Mouse (Mus musculus): ENCODE results near the gene Cnot4.

Cnot4 gene

DNA sequence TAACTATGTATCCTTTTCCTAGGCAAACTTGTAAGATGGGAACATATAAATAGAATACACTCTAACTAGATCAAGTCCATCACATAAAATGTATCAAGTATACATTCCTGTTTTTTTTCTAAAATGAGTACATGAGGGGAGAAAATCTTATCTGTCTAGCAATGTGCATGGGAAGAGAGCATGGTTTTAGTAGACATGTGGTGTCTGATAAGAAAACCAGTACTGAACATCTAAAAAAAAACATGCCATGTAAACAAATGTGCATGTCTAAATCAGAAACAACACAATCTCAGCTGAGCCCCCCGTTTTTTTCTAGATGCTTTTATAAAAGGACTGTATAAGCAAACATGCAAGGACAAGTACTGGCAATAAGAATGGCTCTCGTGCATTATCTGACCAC, 100.8 kb downstream of the Cnot4 start:
- DNase-seq = no peak

DNA sequence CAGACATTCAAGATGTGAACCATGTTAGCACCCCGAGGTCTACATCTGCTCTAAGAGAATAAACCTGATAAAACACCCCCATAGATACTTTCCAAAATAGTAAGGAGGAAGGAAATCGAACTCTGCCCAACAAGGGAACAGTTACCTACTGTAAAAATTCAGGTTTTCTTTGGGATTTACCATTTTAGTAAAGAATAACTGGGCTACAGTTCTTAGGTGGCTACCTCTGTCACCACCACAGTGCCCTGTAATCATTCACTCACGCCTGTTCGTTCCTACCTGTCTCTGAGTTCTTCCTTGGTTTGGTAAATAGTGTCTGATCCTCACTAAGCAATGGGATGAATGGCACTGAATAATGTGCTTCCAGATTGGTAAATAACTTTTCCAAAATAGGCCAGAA, 102.7 kb downstream of the Cnot4 start:
- DNase-seq = no peak

DNA sequence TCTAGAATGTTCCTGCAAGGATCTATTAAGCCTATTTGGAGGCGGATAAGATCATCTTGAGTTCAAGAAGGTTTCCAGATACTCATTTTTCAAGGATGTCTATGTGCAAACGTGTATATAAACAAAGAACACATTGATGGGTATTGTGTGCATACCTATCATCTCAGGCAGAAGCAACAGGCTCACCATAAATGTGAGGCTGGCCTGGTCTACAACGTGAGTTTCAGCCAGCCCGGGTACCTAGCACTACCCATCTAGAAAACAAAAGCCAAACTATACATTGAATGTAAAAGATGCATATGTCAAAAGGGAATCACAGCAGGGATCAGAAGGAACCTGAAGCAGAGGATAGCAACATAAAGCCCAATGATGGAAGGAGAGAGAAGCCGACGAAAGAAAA, 103.3 kb downstream of the Cnot4 start:
- DNase-seq = no peak

DNA sequence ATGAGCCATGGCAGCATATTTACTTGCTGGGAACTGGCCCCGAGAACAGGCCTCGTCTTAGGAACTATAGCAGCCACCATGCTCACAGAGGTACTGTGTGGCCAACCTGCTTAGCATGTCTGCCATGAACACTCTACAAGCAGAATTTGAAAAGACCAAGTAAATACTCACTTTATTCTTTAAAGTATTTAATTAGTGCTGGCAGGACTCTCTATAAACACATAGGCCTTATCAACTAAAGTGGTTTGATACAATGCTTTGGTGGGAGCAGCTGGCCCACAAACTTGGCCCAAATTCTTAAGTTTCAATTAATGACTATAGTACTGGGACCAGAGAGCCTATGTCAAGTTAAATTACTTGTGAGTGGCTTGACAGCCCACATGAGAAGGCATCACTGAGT, 105.5 kb downstream of the Cnot4 start:
- DNase-seq = no peak

DNA sequence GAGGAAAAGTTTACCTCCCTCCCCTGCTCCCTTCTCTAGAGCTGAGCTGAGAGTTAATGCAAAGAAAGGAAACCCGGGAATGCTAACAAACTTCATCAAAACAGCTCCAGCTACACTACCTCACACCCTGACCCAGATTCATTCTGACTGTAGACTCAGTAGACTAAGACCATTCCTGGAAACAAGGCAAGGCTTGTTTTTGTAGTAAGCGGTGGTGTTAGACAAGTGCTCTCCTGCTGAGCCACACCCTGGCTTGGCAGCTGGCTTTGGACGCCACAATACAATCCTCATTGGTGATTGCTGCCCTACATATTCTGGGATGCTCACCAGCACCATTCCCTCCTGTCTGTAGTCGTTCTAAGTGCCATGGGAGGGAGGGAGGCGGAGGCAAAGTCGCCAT, 106.3 kb downstream of the Cnot4 start:
- DNase-seq = no peak

DNA sequence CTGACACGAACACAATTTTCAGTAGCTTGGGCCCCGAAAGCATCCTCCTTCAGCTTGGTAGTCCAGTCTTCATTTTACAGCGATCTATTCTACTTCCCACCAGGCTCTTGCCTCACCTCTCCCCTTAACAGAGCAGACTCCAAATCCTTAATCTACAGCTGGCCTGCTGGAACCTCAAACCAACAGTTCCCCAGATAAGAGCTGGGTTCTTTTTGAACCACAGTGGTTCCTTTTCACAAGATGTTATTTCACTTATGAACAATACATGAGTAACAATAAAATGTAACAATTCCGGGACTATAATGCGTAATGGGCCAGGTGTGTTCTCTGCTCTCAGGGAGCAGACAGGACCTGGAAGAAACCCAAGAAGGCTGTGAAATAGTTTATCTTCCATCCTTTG, 116.9 kb downstream of the Cnot4 start:
- no peak for DNase-seq

DNA sequence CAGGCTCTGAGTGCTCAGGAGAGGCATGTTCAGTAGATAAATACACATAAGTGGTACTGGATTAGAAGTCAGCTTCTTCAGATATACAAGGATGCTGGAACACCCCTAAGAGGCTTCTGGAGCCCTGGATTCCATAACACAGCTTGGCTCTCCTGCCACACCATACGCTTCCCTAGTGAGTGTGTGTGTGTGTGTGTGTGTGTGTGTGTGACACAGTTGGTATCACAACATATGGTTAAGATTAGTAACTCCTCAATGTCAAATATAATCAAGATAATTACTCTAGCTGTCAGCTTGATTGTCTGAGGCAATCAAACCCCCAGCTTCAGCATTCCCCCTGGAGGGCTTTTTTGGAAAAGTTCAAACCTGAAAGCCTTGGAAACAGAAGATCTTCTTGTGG, 121.6 kb downstream of the Cnot4 start:
- DNase-seq = no peak

DNA sequence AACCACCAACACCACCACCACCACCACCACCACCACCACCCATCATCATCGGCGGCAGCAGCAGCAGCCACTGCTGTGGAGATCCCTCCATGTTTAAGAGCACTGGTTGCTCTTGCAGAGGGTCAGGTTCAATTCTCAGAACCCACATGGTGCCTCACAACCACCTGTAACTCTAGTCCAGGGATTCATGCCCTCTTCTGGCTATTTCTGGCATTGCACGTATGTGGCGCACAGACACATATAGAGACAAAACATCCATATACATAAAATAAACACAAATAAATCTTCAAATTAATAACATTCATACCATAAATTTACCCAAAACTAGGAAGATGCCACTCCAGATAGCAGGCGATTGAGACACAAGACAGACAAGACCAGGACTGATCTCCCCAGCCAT, 122.8 kb downstream of the Cnot4 start:
- no peak for DNase-seq

DNA sequence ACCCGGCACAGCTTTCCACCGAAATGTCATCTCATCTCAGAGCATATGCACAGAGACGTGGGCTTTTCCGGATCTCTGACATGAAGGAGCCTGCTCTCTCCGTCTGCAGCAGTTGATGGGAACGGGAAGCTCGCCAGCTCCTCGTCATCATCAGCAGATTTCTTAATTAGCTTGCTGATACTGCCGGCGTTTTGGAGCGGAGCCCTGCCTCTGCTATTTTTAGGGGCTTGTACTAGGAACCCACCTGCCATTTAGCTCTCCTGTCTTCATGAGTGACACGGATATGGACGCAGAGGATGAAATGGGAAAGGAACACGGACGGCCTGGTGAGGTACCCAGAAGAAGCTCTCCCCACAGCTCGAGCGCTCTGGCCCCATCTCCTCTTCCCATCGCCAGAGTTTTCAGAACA, 131.3 kb downstream of the Cnot4 start:
- no peak for DNase-seq

DNA sequence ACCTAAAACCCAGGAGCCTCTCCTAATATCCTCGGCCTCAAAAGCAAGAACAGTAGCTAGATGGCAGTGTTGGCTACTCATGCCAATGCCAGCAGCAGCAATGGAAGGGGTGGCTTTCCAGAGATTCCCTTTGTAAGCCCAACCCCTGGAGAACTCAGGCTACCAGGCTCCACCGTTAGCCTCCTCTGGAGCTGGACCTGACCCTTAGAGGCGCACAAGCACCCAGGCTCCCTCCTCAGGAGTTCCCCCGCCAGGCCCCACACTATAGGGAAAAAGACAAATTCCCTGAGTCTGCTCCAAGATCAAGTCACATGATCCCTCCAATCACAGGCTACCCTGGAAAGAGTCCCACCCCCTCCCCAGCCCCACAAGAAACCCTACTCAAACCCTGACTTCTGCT, 134.4 kb downstream of the Cnot4 start:
- DNase-seq = no peak

DNA sequence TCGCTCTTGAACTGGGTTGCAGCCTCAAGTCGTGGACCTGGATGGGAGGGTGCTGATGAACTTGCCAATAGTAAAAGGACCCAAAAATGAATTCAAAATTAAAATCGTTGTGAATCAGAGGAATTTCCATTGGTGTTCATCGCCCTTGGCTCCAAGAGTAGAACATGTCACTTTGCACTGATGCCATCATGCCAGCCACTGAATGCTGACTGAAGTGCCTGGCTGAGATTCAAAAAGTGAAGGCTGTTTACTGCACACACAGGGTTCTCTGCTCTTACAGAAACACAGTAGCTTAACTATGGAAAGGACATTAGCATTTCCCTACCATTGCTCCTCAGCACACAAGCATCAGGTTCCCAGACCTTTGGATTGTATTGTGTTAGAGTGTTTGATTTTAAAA, 137.0 kb downstream of the Cnot4 start:
- DNase-seq = no peak

DNA sequence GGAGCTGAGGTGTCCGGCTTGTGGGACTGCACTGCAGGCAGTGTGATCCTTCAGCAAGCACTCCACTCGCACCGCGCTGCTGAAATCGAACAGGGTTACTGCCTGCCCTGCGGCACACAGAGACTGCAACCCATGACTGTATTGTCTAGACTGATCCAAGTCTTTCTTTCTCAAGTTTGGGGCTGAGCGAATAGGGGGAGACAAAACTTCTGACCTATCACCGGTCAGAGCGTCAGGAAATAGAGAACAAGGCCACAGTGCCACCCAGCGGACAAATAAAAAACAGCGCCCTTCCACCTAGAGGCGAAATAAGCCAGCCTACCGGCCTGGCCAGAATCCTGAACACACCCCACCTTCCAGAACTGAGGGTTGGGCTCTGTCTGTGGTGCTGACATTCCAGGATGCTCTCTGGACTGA, 138.3 kb downstream of the Cnot4 start:
- peak; percentile 63 to 78 for DNase-seq

DNA sequence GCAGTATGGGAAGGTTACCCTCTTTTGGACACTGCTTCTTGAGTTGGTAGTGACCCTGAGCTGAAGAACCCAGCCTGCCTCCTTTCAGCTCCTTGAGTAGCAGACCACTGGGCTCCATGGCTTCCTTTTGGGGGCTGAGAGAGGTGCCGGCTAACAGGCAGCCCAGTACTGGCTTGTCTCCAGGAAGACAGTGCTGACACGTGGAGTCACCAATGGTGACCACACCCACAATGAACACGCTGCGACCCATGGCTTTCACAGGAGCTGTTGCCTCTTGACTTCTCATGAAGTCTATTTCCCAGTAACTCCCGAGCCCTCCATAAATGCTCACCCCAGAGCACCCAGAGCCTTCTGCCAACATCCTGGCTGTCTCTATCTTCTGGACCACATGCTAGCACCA, 138.8 kb downstream of the Cnot4 start:
- peak in 1 of 2 experiments; percentile 34 for DNase-seq

DNA sequence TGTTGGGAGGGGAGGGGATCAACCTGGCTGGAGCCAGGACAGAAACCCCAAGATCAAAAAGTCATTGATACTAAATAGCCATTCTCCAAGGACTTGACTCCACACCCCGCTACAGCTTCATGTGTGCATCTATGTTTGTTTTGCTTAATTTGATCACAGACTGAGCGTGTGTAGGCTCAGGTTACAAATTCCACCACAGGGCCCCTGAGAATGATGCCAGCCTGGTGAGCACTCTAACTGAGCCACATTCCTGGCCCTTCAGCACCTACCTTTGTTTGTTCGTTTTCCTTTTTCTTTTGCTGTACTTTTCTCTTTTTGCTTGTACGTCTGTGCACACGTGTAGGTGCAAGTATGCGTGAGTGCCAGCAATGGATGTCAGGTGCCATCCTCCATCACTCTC, 144.3 kb downstream of the Cnot4 start:
- no peak for DNase-seq

DNA sequence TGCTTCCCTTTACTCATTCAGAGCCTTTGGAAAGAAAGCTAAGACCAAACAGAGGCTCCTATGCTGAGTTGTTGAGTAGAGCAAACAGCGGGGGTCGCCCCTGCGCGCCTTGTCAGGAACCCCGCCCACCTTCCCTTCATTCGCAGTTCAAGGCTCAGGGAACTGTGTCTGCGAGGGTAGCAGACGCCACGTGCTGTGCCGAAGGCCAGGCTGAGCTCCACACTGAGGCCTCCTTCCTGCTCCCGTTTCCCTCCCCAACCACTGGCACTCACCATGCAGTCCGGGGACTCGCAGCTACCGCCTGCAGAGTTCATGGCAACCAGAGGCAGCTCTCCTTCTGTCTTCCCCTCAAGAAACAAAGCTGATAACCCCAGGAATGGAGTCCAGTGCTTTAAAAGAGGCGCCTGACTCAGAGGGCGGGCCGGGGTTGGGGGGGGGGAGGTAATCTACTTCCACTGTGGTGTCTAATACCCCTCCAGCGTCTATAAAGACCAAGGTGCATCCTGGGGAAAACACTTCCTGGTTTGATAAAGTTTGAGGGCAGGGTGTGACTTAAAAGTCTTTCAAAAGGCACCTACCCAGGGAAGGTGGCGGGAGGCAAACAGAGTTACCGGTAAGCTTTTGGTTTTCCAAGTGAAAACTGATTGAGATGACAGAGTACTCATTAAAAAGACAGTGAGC, 145.3 kb downstream of the Cnot4 start, which contains the start of gene Slc23a4:
Gene Slc23a4 (minus strand): TSS at position 324 of the 681 bp plus-strand sequence.
- DNase-seq = peak; percentile 43 to 51

DNA sequence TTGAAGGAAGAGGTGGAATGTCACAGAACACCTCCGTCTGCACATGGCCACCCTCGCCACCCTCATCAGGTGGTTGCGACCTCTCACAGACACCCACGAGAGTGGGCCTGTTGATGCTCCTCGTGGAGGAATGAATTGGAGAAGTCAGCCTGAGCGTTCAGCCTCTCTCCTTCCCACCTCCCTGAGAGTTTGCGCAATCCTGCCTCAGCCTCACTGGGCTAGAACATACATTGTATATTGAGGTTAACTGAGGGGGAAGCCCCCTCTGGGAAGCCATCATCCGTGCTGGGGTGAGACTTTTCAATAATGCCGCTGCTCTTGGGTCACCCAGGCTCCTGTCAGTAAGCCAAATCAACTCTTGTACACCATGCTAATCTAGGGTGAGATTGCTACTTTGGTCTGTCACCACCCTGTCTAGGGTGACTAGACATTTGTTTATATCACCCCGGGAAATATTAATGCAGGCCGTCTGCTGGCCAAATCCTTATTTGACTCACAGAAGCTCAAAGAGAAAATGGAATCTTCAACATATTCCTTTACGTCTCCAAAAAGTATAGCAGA, 146.4 kb downstream of the Cnot4 start:
- no peak for DNase-seq

DNA sequence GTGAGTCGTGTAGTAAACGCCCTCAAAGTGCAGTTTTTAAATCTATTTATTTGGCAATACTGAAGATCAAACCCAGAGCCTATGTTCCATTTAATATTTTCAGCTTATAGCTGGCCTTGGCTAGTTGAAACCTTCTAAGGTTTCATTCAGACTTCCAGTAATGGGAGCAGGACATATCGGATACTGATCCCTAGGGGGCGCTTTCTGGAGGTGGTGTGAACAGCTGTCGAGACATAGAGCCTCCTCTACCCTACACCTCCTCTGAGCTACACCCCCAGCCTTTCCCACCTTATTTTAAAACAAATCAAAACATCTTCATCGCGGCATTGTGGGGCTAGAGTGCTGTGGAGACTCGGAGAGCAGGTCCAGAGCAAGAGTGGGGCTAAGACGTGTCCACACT, 152.9 kb downstream of the Cnot4 start:
- DNase-seq = no peak

DNA sequence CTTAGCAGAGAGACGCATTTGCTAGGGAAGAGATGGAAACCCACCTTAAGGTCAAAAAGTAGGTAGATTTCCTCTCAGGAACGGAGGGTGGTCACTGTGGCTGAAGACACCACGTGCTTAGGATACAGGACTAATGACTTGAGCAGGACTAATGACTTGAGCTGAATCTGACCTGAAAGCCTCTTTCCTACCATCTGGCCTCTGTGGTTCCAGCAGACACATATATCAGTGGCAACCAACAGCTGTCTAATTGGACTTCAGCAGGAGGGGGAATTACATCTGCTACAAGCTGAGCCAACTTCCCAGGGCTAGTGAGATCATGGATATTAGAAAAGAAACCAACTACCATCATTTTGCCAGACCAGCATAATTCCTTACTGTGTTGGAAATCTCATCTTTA, 154.2 kb downstream of the Cnot4 start:
- DNase-seq = no peak
